Mouse (Mus musculus): ENCODE results near the gene Ier5.

DNA sequence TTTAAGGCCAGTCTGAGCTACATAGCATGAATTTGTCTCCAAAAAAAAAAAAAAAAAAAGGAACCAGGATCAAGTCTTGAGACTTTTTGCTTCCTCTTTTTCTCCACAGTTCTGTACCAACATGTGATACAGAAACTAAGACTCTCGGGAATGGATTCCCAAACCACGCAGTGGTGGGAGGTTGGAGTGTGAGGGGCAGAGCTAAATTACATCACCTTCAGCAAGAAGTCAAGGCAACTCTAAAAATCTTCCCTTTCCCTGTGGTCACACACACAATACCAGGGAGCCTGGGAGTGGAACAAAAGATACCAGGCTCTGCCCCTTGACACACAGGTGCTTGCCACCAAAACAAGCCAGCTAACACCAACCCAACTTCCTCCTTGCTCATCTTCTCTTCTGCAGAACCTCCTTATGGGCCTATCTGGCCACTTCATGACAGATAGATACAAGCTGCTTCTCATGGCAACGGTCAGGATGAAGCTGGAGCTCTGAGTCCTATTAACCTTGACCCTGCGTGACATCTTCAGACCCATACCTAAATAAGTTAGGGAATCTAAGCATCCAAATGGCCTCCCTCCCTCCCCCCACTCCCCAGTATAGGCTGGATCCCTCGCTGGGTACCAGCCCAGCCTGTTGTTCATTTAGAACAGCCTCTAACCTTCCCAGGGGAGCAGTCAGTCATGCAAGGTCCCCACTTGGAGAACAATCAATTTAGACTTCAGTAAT lies 28.7 kb downstream of the Ier5 start:
- TF ChIP-seq CTCF (IDR thresholded peaks at IDR 0.05; ENCODE audit: low read depth, low read length): no peak
- no peak for TF ChIP-seq POLR2A (IDR thresholded peaks at IDR 0.05; ENCODE audit: insufficient read depth, low read length)

Measured in ES-Bruce4 (cell line).